Mouse (Mus musculus): ENCODE measurements around the gene Ccr6.

GRCm38 (mm10) chr17:8215016-8215745 lies 20.7 kb upstream of the Ccr6 start:
- TF ChIP-seq CTCF (IDR thresholded peaks at IDR 0.05; ENCODE audit: low read depth, low read length) (no peak), POLR2A (IDR thresholded peaks at IDR 0.05; ENCODE audit: extremely low read depth, insufficient read depth, low read length) (no peak)
